Mouse (Mus musculus) retina, postnatal 7 days (tissue): ENCODE results near the gene Emc6.

ENCODE experiments used
- DNase-seq: peaks from one replicate; pipeline ENCODE4 v3.0.0-alpha.2; 2012; ENCODE audit warnings: low read depth, low spot score

Gene Emc6

DNA sequence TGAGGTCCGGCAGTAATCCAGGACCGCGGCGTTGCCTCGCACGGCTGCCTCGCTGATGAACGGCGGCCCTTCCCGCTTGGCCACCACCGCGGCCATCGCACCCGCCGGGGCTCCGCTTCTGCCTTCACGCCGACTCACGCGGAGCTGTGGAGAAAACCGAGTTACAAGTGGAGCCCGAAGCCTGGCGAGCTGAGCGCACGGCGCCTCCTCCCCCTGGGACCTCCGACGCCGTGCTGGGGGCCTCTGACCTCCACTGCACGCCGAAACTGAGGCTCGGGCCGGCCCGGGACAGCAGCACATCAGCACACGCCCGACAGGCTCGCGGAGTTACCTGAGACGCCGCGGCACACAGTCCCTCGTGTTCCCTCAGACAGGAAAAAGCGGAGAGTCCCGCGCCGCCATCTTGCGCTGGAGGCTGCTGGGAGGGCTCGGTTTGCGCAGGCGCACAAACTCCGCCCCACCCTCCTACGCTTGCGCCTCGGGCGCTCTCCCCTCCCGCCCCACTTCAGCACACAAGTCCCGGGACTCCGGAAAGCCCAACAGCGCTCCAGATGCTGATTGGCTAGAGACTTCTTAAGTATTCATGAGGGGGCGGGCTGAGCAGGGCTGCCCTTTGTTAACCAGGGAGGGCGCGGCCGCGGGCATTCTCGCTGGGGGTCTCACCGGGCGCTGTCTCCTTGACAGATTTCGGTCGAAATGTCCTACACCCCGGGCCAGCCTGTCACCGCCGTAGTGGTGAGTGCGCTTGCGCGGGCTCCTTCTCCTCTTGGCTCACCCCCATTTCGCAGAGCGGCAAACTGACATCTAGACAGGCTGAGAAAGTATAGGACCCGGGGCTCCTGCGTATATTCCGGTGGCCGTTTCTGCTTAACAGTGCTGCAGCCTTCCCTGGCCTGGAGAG lies at the start of gene Emc6, which contains the start of gene Tax1bp3:
TSS of gene Emc6 (minus strand) at position 430 of the 901 bp plus-strand sequence.
TSS of gene Tax1bp3 (plus strand) at position 476 of the 901 bp plus-strand sequence.
- DNase-seq: peak; percentile 92

DNA sequence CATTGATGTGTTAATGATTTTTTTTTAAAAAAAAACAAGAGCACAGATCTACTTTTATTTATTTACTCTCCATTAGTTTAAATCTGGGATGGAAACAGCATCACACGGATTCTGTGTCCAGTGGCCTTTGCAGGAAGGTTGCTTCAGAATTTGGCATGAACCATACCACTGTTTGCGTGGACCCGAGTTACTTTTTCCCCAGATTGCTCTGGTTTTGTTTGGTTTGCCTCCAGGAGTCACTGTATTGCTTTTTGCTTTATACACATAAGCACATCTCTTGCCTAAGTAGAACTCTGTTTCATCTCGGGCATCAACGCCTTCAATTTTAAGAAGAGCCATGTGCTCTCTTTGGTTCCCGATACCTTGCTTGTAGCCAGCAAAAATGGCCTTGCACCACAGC lies 49.0 kb upstream of the Emc6 start:
- DNase-seq: no peak

DNA sequence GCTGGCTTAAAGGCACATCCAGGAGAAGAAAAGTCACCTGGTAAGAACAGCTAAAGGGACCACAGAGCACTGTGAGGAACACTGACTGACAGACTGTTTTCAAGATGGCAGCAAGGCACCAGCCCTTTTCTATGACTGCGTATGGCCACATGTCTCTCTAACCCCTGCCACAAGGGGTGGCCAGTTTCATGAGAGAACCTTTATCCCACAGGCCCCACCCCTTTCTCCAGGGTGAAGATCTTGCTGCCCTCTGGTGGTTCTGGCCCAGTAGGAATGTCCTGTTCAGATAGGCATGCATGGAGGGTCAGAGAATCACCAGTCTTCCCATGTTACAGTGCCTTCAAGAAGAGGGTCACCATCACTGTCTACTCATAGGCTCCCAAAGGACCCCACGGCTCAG lies 47.1 kb upstream of the Emc6 start:
- no peak for DNase-seq

GRCm38 (mm10) chr11:73222846-73223245 lies 46.0 kb upstream of the Emc6 start:
- DNase-seq: no peak

DNA sequence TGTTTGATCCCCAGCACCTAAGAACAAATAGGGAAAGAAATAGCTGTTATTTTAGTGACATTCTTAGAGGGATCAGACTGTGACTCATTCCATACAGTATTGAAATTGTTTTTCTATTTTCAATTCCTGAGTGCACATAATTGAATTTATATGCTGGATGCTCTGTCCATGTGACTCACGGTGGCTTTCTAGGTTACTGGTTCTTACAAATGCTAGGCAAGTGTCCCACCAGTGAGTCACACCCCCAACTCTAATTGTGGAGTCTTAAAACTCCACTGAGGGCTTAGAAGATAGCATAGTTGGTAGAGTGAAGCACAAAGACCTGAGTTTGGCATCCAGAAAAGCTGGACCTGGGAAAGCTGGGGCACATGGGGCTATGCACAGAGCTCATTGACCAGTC lies 43.8 kb upstream of the Emc6 start:
- no peak for DNase-seq

DNA sequence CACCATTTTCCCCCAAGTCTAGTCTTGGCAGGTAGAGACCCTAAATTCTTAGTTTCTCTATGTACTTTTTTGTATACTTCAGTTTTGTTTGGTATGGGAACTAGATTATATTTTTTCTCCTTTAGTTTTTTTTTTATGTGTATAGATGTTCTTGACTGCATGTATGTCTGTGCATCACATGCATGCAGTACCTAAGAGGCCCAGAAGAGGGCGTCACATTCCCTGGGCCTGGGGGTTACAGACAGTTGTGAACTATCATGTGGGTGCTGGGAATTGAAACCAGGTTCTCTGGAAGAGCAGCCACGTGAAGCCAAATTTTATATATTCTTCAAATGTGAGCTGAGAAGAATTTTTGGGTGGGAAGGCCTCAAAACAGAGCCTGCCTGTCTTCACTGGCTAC lies 42.8 kb upstream of the Emc6 start:
- no peak for DNase-seq

DNA sequence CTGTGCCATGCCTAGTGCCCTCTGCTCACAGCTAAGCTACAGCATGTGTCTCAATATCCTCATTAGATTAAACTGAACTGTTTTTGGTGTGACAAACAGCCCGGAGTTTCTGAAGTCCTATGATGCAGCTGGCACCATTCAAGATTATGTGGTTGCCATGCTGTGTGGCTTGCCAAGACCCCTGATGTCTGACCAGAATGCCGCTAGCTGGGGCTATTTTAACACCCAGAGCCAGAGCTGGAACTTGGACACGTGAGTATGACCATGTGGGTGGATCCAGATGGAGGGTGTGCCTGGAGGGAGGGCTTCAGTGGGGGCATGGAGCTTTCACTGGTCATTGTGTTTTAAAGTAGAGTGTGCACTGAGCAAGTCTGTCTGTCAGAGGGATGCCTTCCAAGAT lies 37.1 kb upstream of the Emc6 start:
- no peak for DNase-seq

GRCm38 (mm10) chr11:73207621-73208020 lies 30.8 kb upstream of the Emc6 start:
- no peak for DNase-seq

- no peak for DNase-seq
Measured at GRCm38 (mm10) chr11:73205194-73205593, 28.4 kb upstream of the Emc6 start.

- DNase-seq: no peak
Measured at GRCm38 (mm10) chr11:73203895-73204294, 27.1 kb upstream of the Emc6 start.

- DNase-seq: no peak
Measured at GRCm38 (mm10) chr11:73201597-73201996, 24.8 kb upstream of the Emc6 start.

- DNase-seq: no peak
Measured at GRCm38 (mm10) chr11:73201021-73201420, 24.2 kb upstream of the Emc6 start.

DNA sequence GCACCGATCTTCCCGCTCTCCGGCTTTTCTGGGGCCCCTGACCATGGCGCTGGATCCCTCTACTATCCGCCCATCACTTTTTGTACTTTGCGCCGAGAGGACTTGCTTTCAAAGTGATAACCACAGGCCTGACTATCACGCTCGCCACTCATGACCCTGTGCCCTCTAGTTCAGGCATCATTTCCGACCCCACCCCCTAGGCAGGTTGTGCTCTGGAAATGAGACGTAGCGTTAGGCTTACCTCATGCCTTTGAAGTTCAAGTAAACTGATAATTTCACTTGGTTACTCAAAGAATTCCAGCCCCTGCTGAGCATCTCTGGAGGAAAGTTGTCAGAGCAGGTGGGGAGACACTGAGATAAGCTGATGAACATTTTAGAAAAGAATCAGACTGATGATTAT lies 23.0 kb upstream of the Emc6 start:
- no peak for DNase-seq

DNA sequence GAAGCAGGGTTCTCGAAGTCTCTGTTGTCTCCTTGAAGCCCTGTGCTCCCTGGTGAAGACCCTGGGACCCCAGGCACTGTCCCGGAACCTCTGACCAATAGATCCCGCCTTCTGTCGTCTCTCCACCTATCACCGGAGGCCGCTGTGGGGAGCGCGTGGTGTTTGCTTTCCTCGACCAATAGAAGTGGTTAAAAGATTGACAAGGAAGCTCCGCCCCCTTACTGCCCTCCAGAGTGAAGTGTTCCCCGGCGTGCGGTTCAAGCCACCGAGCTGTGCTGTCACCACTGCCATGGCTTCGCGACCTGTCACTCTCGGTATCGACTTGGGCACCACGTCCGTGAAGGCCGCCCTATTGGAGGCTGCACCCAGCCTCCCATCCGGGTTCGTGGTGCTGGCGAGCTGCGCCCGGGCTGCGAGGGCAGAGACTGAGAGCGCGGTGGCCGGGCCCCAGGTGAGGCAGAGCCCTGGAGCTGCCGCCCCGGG lies 22.4 kb upstream of the Emc6 start, which contains the start of gene Shpk:
TSS of gene Shpk (plus strand) at position 231 of the 483 bp plus-strand sequence.
- DNase-seq: peak; percentile 88

- DNase-seq: peak; percentile 81
Measured at GRCm38 (mm10) chr11:73198603-73199229, 21.9 kb upstream of the Emc6 start, which contains the start of gene Ctns. Gene Ctns, minus strand, starts transcription at chr11:73199042.

DNA sequence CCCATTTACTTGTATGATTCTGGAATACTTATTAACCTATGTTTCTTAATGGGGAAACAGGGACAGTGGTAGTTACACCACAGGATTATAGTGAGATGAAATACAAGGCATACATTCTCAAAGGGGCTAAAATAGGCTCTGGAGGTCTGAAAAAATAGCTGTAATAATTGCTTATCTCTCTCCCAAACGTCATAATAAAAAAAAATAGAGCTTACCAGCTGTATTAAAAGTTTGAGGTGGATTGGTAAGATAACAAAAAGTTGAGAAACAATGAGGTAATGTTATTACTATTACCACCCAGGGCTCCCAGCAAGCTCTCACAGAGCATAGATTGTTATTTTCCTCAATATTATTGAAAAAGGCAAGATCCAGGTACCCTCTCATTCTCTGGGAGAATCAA lies 21.4 kb upstream of the Emc6 start:
- DNase-seq: no peak

GRCm38 (mm10) chr11:73194444-73194843 lies 17.6 kb upstream of the Emc6 start:
- no peak for DNase-seq

DNA sequence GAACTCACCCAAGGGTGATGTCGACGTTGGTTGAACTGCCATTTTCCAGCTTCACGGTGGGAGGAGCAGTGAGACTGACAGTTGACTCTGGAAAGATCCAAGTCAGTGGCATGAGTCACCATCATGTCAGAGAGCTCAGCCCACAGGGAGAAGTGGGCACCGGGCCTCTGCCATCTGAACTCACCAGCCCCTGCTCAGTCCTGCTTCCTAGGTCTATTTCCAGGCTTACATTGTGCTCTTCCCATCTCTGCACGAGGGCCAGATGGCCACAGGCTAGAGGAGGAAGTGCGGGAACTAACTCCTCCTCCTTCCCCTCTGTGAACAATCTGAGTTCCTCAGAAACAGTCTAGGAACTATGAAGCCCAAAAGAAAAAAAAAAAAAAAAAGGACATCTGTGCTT lies 16.2 kb upstream of the Emc6 start:
- no peak for DNase-seq

DNA sequence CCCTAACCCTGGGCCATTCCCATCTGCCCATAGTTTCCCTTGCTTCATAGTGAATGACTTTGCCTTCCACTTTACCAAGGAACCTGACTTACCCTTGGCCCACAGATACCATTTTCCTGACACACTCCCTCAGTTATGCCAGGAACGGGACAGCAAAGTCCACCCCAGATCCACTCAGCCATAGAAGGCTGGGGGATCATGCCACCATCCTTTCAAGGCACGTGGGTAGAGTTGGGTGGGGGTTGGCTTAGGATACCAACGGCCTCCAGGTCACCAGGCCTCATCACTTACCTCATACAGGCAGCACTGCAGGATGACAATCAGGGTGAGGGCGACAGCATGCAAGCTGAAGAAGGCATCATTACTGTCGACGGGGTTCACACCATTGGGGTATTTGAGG lies 10.4 kb upstream of the Emc6 start:
- DNase-seq: no peak

- DNase-seq: no peak
Measured at GRCm38 (mm10) chr11:73185872-73186615, 9.2 kb upstream of the Emc6 start.

GRCm38 (mm10) chr11:73177895-73178294 lies 1.1 kb upstream of the Emc6 start:
- no peak for DNase-seq

DNA sequence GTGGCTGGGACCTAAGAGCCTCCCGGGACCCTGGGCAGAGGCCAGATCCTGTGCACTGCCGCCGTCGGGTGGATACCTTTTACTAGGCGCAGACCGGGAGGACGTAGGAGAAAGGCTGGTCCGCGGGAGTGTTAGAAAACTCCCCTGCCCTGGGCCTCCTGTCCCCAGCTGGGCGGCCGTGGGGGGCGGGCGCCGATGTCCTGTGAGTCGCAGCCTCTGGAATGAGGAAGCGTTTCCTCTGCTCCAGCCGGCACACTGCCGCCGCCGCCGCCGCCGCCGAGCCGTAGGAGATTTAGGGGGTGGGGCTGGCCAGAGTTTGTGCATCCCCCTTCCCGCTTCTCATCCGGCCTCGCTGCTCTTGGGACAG lies 655 bp upstream of the Emc6 start:
- DNase-seq: no peak
